Mouse (Mus musculus) NIH3T3 (cell line): Measurements from ENCODE around the gene Ddt.

Experiments
- DNase-seq: peaks from one replicate; pipeline ENCODE4 v3.0.0-alpha.2; 2012; ENCODE audit warnings: low read depth

Gene Ddt

DNA sequence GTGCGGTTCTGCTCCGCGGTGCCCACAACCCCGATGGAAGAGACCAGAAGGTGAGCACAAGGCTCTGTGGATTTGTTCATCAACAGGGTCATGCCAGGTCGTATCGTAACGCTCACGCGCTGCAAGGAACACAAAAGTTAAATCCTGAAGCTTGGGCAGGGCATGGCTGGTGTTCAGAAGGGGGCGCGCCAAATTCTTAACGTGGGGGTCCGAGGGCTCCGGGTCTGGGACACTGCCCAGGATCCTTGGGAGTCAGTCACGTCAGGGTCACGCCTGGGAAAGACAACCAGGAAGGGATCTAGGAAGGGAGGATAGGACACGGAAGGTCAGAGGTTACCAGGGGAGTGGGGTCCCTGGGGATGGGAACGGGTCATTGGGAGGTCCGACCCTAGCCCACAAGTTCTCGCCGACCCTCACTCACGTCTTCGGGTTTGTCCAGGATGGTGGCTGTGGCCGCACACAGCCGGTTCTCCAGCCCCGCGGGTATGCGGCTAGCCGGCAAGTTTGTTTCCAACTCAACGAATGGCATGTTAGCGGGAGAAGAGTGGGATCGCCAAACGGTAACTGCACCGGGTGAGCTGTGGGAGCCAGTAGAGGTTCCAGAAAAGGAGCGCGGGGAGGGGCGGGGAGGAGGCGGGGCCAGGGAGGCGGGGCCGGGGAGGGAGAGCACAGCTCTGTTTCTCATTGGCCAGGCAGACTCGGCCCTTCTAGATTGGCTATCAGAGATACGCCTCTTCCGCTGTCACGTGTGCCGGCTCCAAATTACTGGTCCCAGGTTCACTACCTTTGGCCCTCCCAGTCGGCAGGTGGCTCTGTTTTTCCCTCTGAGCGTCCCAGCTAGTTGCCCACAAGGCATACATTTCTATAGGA is at the start of gene Ddt:
TSS of gene Ddt (minus strand) at position 620 of the 870 bp plus-strand sequence.
- peak; percentile 92 for DNase-seq

DNA sequence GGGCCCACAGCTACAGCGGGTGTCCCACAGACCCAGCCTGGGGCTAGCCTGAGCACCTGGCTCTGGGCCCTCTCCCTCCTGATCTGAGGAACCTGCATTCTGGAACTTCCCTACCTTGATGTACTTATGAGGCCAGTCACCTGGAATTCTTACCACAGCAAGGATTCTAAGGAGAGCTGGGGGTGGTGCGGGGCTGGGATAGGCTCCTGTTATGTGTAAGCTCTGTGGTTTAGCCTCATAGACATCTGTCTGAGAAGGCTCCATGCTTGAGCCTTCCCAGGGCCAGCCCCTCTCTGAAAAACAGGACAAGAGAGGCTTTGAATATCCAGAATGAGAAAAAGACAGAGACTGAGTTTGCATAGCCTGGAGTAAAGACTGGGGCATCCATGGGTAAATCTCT is 49.2 kb upstream of the Ddt start, which contains the start of gene Gstt4:
TSS of gene Gstt4 (minus strand) at position 101 of the 400 bp plus-strand sequence.
- no peak for DNase-seq

DNA sequence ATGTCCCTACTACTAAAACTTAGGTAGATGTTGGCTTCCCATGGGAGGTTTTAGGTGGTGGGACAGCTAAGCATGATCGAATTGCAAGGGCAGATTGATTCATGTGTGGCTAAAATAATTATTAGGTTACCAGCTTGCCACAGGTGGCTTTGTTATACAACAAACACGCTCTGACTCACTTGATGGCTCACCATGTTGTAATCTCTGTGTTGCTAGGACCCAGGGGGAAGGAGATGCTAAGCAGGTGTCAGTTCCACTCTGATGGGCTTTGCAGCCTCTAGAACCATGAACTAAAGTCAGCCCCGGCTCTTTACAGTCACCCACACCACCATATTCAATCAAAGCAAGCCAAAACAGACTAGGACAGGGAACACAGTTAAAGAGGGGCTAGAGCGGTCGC is 46.7 kb upstream of the Ddt start:
- no peak for DNase-seq

DNA sequence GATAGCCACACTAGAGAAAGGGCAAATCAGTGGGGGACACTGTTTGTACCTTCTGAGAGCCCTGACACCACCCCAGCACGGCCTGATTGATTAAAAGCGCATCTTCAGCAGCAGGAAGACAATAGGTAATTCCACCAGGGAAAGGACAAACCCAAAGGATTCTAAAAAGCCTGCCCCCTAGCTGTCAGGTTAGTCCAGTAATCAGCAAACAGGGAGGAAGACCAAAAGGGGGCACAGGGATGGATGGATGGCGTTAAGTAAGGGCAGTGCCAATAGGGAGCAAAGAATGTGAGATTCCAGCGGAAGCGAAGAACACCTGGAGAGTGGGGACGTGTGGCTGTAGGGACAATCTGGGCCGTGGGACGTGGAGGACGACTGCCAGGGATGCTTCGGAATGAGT is 45.4 kb upstream of the Ddt start:
- no peak for DNase-seq

DNA sequence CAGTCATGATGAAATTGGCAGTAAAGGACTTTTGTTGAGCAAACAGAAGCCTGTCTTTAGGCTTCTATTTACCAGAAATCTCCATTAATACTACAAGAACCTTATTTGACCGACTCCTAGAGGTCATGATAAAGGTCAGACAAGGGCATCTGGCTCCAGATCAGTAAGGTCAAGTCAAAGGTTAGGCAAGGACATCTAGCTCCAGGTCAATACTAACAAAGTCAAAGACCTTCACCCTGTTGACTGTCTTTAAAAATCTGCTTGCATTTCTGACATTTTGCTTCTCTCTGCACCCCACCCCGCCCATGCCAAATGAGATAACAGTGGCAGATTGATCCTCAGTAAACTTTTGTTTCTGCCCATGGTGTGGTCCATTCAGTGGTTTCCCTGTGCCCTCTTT is 31.0 kb upstream of the Ddt start:
- no peak for DNase-seq

DNA sequence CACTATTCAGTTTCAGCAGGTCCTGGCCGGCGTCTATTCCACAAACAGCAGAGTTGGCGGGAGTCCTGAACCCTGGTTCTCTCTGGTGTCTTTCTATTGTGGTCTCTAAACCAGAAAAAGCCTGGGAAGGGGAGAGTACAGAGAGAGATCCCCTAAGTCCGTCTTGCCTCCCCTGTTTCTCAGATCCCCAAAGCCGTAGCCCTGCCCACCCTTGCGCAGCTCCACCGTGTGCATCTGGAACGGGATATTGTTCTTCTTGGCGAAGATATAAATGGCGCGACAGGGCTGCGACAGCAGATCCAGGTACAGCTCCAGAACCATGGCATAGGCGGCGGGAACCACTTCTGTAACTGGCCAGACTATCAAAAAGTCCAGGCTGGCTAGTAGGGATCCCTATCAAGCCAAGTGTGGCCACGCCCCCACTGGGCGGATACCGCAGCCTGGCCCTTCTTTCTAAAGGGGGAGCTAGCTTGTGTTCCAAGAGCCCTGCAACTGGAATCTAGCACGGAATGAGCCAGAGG is 25.0 kb upstream of the Ddt start, which contains the start of gene Gstt1:
TSS of gene Gstt1 (minus strand) at position 409 of the 521 bp plus-strand sequence.
- peak; percentile 71 for DNase-seq

DNA sequence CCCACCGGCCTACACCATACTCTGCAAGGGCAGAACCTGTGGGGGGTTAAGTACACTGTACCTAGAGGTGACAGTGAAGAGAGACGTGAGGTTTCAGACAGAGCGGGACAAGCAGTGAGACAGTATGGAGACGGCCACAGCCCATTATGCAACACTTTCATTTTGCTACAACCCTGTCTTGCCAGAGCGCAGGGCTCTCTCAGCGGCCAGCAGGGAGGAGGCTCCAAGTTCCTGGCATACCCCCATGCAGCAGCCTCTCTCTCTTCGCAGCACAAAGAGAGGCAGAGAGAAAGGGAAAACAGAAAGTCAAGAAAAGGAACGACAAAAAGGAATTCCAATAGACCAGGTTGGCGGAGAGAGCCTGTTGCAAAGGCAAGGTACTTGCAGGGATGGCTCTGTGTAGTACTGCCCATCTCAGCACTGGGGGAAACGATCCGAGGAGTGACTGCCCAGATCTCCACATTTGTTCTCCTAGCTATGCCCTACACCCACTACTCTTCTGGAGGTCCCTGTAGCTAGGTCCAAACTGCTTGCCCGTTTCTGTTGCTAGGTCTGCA is 24.5 kb upstream of the Ddt start:
- peak; percentile 61 for DNase-seq

DNA sequence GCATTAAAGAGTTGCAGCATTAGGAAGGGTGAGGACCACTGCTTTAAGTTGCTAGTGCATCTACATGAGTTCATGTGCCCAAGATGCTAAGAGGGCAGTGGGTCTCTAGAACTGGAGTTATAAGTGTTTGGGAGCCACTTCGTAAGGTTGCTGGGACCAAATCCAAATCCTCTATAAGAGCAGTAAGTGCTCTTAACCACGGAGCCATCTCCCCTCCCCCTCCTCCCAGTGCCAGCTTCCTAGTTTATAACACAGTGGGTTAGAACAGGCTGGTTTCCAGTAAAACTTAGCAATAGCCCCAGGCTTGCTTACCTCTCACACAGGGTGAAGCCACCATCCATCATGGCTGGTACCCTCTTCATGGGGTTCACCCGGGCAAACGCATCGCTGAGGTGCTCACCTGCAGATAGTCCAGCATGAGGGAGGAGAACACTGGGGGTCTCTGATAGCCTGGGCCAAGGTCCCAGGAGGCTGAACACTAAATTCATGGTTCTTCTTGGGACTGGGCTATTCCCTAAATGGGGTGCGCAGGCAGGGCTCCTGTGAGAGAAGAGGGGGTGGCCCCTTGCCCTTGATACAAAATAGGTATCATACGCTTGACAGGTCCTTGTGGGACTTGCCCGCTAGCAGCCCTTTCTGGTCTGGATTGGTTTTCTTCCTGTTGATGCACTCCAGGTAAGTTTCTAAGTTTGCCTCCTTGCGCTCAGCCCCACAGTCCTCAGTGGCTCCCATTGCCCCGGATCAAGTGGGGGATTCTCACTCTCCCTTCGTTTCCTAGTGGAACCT is 23.7 kb upstream of the Ddt start:
- no peak for DNase-seq

DNA sequence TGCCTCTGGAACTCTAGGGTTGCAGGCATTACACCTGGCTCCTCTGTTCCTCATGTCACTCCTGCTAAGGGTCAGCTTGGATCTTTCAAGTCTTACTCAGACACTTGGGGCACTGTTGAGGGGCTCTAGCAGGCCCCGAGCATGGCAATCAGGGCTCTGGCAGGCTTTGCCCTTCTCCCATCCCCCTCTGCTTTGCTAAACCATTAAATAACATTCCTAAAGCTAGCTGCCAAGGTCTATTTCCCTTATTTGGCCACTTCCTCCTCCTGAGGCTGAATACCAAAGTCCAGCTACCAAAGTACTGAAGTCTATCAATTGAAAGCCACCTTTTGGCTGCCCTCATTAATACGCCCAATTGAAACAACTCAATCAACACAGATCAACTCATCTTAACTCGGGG is 21.7 kb upstream of the Ddt start:
- DNase-seq = peak; percentile 58

DNA sequence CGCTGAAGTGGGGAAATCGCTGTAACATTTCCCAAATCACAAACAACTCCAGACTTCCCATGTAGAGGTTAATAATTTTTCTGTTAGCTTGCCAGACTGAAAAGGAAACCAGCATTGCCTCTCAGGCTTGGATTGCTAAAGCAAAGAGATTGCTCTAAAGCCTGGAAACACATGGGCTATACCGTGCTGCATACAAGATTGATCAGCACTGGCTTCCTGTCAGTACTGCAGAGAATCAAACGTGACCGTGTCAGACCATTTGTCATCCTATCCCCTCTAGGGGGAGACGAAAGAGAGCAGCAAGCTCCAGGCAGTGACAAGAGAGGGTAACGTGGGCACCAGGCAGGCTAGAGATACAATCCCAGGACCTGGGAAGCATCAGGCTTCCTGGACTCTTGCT is 17.6 kb upstream of the Ddt start:
- DNase-seq = peak; percentile 24

DNA sequence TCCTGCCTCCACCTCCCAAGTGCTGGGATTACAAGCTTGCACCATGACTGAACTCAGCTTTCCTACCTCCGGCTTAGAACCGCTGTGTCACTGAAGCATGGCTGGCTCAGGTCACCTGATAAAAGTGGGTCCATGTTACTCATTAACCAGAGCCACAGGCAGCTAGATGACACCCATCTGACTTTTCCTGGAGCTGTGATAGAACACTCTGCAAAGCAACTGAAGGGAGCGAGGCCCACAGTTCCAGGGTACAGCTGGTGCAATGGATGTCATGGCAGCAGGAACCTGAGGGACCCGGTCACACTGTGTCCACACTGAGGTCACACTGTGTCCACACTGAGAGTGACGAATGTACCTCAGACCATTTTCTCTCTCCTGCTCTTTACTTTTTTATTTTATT is 16.6 kb upstream of the Ddt start:
- DNase-seq = no peak

DNA sequence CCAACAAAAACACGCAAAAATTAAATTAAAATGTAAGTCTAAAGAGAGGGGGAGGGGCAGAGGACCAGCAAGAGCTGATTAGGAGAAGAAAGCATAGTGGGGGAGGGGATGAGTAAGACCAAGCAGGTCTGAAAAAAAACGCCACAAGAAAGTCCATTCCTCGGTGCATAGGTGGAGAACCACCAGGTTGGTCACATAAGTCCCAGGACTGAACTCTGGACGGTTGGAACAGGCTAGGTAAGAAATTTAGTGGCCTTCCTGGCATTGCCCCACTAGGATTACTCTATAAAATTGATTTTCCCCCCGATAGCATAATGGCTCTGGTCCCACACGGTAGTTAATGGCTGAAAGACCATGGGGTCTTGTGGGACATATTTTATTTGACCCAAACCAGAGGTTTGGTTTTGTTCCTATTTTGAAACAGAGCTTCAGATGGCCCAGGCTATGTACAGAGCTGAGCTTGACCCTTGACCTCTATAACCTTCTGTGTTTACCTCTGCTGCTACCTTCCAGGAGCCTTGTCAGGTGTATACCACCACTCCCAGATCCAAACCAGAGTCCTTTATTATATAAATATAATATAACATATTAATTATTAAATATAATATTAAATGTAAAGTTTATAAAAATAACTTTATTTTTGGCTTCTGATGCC is 16.0 kb upstream of the Ddt start:
- DNase-seq = no peak

DNA sequence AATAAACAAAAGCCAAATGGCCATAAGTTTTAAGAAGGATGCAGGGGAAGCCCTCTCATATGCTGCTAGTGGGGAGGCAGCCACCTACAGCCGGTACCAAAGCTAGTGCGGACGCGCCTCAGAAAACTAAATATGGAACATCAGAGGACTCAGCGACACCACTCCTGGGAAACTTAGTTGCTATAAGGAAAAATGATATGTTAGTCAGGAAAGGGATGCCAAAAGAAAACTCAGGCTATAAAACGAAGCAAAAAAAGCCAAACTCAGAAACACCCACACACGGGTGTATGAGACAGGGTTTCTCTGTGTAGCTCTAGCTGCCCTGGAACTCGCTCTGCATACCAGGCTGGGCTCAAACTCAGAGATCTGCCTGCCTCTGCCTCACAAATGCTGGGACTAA is 15.1 kb upstream of the Ddt start:
- no peak for DNase-seq

DNA sequence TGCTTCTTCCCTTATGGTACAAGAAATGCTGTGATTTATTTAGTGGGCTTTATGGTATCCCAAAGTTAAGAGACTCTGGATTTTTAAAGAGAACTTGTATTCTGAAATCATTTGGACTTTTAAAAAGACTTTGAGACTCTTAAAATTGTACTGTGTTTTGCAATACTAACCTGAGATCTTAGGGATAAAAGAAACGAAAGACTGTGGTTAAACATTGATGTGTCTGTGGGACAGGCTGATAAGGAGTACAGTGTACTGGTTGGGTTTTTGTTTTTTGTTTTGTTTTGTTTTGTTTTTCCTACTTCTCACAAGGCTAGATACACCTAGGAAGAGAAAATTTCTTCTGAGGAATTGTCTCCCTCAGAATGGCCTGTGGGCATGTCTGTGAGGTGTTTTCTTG is 12.2 kb upstream of the Ddt start:
- DNase-seq = no peak

DNA sequence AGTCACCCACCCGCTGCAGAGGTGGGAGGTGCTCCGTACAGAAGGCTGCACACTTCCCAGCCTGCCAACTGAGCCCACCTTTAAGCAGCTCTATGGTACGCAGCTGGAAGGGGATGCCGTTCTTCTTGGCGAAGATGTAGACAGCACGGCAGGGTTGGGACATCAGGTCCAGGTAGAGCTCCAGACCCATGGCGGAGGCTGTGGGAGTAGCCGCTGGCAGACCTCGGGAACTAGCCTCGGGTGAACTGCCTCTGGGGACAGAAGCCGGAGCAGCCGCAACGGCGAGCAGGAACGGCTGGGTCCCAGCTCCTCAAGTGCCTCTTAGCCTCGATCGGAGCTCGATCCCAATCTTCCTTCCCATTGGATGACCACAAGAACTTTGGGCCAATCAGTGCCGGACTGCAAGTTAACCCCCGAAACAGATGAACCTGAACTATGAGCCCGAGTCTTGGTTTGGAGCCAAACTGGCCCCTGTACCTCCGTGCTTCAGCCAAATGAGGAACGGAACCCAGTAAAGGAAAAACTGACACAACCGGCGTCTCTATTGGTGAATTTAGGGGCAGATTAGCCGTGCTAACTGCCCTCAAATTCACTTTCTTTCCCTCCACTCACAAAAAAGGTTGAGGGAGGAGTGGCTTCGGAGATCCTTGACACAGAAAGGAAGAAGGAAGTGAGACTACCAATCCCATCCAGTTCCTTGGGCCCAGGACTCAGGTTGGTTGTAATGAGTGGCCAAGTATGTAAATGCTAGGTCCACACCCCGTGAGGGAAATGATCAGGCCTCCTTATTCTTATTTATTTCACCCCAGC is 7.8 kb upstream of the Ddt start, which contains the start of the genes Gm20441 and Gstt3:
TSS of gene Gm20441 (minus strand) at position 186 of the 810 bp plus-strand sequence.
TSS of gene Gstt3 (minus strand) at position 646 of the 810 bp plus-strand sequence.
- peak; percentile 79 for DNase-seq

DNA sequence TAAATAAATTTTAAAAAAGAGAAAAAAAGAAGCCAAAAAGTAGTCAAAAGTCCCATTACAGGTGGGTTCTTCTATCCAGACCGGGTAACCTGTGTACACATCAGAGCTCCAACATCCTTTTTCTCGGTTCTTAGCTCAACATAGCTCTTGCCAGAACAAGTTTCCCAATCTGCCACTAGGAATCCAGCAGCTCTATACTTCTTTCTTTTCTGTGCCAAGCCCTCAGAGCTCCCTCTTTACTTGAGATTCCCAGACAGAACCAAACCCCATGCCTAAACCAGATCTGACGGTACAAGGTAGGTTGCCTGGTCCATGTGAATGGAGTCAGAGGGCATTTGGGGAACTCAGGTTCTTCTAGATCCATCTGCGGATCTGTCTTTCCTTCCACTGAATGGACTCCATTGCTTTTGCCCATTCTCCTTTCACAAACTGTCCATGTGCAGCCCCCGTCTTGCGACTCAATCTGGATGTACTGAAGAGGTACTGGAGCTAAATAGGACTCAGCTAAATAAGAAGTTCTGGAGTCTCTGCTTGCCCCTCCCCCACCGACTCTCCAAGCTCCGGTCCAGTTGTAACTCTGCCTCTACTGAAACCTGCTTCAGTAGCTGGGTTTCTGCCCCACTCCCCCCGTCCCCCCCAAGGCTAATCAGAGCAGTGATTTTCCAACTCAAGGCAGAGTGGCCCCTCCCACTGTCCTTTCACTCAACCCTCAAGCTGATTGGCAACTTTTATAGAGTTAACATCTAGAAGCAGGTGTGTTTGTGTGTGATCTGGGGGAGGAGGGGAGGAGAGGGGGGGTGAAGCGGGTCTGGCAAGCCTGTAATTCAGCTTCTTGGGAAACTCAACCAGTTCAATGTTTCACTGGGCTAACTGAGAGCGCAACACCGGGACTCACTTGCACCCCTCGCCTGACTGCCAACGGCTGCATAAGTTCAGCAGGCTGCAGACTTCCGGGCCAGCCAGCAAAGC is 6.3 kb upstream of the Ddt start:
- no peak for DNase-seq

DNA sequence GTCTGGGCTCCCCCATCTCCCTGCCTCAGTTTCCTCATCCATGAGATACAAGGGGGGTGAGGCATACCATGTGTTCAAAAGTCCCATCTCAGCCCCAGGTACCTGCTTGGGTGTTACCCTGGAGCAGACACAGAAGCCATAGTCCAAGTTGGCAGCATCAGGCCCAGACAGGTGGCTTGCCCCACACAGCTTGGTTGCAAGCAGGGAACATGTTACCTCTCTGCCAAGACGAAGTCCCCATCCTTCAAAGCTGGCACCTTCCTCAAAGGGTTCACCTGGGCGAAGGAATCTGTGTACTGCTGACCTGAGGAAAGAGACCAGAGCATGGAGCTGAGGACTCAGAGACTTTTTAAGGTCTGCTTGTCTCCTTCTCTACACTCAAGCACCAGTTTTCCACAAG is 4.7 kb upstream of the Ddt start:
- DNase-seq = no peak

DNA sequence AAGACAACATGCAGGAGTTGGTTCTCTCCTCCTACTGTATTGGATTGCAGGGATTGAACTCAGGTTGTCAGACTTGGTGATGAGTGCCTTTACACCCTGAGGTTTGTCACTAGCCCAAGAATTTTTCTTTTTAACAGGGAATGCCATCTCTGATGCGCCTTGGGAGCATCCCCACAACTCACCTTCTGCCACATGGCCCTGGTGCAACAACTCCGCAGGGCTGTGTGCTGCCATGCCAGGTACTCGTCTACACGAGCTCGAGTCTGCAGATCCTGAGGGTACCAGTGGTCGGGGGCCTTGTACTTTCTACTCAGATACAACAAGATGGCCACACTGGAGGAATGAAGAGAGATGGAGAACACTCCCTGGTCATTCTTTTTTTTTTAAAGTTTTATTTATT is 3.3 kb upstream of the Ddt start:
- DNase-seq = no peak

DNA sequence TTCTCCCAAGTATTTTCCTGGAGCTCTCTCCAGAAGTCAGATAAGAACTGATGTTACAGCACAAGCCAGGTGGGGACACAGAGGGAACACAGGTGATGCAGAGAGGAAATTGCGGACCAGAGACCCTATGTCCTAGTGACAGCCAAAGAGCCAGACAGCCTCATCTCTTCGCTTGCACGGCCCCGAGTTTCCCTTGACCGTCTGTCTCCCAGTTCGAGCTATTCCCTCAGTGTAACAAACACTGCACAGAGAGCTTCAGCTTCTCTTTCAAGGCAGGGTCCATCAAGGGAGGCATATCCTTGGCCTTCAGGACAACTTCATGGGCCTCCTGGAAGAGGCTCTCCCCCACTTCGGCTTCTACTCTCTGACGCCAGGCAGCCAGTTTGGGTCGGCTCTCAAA is 1.4 kb upstream of the Ddt start:
- DNase-seq = no peak

DNA sequence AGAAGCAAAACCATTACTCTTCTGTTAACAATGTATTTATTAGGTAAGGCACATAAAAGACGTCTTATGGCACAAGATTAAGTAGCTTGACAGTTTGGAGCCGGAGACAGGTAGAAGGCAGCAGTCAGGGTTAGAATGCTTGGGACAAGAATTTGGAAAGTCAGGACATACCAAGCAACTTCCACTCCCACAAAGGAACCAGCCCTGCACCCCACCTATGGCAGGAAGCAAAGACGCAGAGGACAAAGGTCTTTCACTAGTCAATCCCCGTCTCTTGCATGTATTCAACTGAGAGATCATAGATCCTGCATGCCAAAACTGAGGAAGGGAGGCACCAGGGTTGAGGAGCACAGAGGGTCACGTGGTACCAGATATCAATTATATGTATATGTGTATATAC is 888 bp upstream of the Ddt start:
- DNase-seq = no peak
